Mouse (Mus musculus): ENCODE measurements around the gene Sfmbt1.

DNA sequence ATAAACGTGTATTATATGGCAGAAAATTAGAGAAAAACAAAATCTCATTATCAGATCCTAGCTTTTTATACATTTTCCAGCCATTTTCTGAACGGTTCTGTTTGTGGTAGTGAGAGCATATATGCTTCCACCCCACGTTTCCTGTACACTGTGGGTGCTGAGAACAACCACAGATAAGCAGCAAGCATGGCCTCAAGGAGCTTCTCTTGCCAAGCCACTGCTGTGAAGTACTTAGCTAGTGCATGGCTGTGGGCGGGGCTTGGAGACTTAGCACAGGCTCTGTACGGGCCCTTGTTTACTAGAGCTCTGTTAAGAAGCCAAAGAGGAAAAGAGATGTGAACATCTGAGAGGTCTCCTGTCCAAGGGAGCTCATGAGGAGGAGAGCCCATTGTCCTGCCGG lies 39.7 kb upstream of the Sfmbt1 start:
- TF ChIP-seq POLR2A (IDR thresholded peaks at IDR 0.05; ENCODE audit: borderline replicate concordance, low read depth, low read length) (no peak), CTCF (IDR thresholded peaks at IDR 0.05; ENCODE audit: low read depth, low read length) (no peak)
